Mouse (Mus musculus) lung, embryonic 16.5 days (tissue): ENCODE results near the gene Tnfrsf8. TPM values are rescaled to one million over a fixed set of nuclear protein-coding genes. Genes with fewer than 3 reads are reported as not detected.

Experiments
- ATAC-seq: fragments of 200-750 bp; cut with Nextera tagmentation; 2 replicates; pipeline ENCODE4 v1.8.0; 2017; ENCODE audit warnings: low read depth, mild to moderate bottlenecking, moderate library complexity
- H3K27ac ChIP-seq: fragments of 300-500 bp; sonication (generic); 2 replicates; pipeline ENCODE4 v1.5.1; 2014; ENCODE audit warnings: mild to moderate bottlenecking, control low read depth, low read length
- H3K27me3 ChIP-seq: fragments of 300-500 bp; sonication (generic); 2 replicates; pipeline ENCODE4 v1.6.1; 2014; ENCODE audit warnings: low read depth, low read length, mixed read lengths; ENCODE audit not compliant: control insufficient read depth, insufficient read depth
- H3K36me3 ChIP-seq: fragments of 300-500 bp; sonication (generic); 2 replicates; pipeline ENCODE4 v1.6.1; 2014; ENCODE audit warnings: low read length; ENCODE audit not compliant: control insufficient read depth, insufficient read depth
- H3K4me1 ChIP-seq: fragments of 300-500 bp; sonication (generic); replicated peaks from 2 replicates; pipeline ENCODE4 v1.6.1; 2014; ENCODE audit warnings: low read length, mixed read lengths; ENCODE audit not compliant: control insufficient read depth, insufficient read depth
- H3K4me2 ChIP-seq: fragments of 300-500 bp; sonication (generic); 2 replicates; pipeline ENCODE4 v1.6.1; 2014; ENCODE audit warnings: low read depth, low read length, control low read depth
- H3K4me3 ChIP-seq: fragments of 300-500 bp; sonication (generic); 2 replicates; pipeline ENCODE4 v1.5.1; 2014; ENCODE audit warnings: mild to moderate bottlenecking, low read length, control low read depth
- H3K9ac ChIP-seq: fragments of 300-500 bp; sonication (generic); 2 replicates; pipeline ENCODE4 v1.6.1; 2014; ENCODE audit warnings: low read length, control low read depth
- H3K9me3 ChIP-seq: fragments of 300-500 bp; sonication (generic); 2 replicates; pipeline ENCODE4 v1.6.1; 2016; ENCODE audit warnings: low read length; ENCODE audit not compliant: control insufficient read depth
- WGBS: fragments of 180-500 bp; shearing (Covaris S2); extraction: QIAGEN DNeasy Blood & Tissue Kit; methylation state at CpG from one replicate; pipeline ENCODE4 v1.1.7; 2014; 5-methylcytosine and 5-hydroxymethylcytosine counted together
- polyA plus RNA-seq: library from polyadenylated mRNA; unstranded; fragments of >200 nt; fragmentation: Nextera tagmentation; extraction: Ambion mirVana; gene quantifications from 2 replicates; pipeline ENCODE4 v1.2.1, GENCODE M21; 2015

The Tnfrsf8 gene
- polyA plus RNA-seq, 1 experiment from 2014 or later: 0.33 TPM

DNA sequence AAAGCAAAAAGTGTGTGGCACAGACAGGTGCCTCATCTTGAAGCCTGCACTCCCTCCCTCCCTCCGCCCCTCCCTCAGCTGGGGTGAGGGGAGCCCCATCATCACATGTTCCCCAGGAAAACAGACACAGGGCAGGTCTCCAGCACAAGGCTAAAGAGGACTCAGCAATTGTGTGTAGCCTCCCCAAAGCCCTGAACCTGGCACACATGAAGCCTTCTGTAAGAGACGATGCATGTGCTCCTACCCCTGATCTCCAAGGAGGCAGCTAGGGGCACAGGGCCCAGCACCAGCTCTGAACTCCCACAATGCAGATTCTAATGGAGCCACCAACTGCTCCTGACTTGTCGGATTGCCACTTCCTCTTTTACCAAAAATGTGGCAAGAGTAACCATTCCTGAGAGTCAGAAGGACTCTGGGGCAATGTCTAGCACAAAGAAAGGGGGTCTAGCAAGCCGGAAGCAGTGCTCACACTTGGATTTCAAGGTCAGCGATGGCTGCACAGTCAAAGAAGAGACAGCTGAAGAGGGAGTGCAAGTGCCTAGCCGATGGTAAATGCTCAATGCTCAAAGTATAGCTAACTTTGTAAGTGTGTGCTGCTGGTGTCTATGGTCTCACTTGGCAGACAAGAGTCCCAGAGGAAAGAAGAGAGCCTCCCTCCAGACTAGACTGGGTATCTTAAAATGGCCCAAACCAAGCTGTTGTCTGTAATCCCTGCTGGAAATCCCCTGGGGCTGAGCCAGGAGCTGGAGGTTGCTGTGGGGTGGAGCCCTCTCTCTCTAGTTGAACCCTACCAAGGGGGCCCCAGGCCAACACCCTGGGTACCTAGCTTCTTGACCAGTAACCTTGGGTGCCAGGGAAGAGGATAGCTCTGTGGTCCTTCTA, 38.4 kb downstream of the Tnfrsf8 start:
- Histone ChIP-seq H3K36me3 (no peaks in the 10 kb centered on the region), H3K4me3 (no peak overlapping the region), H3K4me1 (no peaks in the 10 kb centered on the region), H3K4me2 (no peak overlapping the region), H3K27ac (no peak overlapping the region), H3K9ac (no peak overlapping the region), H3K9me3 (peaks cover 3% of the 10 kb centered on the region; the same call in 1 of the 2 replicates), H3K27me3 (no peaks in the 10 kb centered on the region)
- WGBS: 76% methylated on average over 6 of the region's 6 CpGs
- no peak for ATAC-seq

DNA sequence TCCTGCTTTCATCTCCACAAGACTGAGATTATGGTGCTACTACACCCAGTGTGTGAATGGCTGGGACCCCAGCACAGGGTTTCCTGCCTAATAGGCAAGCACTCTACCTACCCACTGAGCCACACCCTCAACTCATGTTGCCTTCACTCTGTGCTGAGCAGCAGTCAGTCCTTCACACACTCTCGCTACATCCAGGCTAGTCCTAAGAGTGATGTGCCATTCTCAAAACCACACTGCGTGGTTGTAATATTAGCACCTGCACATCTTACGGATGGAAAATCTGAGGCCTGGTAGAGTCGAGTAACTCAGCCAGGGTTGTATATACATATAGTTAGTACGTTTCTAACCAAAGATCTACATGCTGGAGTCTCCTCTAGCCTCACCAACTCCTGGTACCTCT, 40.1 kb downstream of the Tnfrsf8 start:
- Histone ChIP-seq H3K27ac (no peak overlapping the region), H3K9ac (no peak overlapping the region), H3K27me3 (no peaks in the 10 kb centered on the region), H3K9me3 (peaks cover 3% of the 10 kb centered on the region; the same call in 1 of the 2 replicates), H3K4me3 (no peak overlapping the region), H3K36me3 (no peaks in the 10 kb centered on the region), H3K4me1 (no peaks in the 10 kb centered on the region), H3K4me2 (no peak overlapping the region)
- WGBS: 90% methylated on average over 5 of the region's 5 CpGs
- ATAC-seq: no peak

DNA sequence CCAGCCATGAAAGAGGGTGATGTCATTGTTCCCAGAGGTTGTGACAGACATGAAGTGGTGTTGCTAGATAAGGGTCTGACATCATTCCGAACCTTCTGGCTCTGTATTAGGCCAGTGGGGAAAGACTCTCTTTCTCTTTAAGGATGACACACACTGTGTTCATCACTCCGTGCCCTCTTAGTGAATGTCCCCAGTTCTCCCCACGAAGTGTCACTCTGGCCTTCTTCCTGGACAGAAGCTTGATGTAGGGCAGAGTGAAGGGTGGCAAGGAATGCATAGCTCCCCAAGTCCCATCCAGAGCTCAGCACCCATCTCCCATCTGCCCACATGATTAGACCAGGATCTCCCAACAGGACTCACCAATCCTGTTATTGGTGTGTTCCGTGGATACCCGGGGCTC, 41.0 kb downstream of the Tnfrsf8 start:
- WGBS: 76% methylated on average over 5 of the region's 5 CpGs

DNA sequence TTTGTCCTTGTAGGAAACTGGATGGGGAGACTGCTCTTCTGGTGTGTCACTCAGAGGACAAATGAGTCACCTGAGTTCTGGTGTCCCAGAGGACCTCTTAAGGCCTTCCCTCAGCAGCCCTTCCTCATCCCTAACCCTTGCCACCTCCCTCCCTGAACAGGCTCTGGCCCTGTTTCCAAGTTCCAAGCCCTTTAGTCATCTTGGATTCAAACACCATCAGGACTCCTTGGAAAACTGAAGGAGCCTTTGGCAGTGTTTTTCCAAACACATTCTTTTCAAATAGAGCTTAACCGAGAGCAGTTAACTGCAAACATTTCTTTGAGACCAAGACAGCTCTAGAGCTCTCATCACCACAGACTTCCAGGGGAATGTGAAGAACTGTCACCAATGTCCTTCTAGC, 42.2 kb downstream of the Tnfrsf8 start:
- Histone ChIP-seq H3K36me3 (no peaks in the 10 kb centered on the region), H3K4me2 (no peak overlapping the region), H3K9me3 (no peaks in the 10 kb centered on the region), H3K4me1 (peaks cover 5% of the 10 kb centered on the region), H3K27me3 (no peaks in the 10 kb centered on the region), H3K9ac (no peak overlapping the region), H3K4me3 (no peak overlapping the region), H3K27ac (no peak overlapping the region)
- peak; percentile 46 for ATAC-seq
- 38% methylated on average over 1 of the region's 1 CpGs for WGBS

More for the DNA sequence above, 41.0 kb downstream of the Tnfrsf8 start:
- Histone ChIP-seq H3K9me3 (no peaks in the 10 kb centered on the region), H3K27ac (no peak overlapping the region), H3K36me3 (no peaks in the 10 kb centered on the region), H3K27me3 (no peaks in the 10 kb centered on the region), H3K9ac (no peak overlapping the region), H3K4me2 (no peak overlapping the region), H3K4me1 (no peaks in the 10 kb centered on the region), H3K4me3 (no peak overlapping the region)
- no peak for ATAC-seq

DNA sequence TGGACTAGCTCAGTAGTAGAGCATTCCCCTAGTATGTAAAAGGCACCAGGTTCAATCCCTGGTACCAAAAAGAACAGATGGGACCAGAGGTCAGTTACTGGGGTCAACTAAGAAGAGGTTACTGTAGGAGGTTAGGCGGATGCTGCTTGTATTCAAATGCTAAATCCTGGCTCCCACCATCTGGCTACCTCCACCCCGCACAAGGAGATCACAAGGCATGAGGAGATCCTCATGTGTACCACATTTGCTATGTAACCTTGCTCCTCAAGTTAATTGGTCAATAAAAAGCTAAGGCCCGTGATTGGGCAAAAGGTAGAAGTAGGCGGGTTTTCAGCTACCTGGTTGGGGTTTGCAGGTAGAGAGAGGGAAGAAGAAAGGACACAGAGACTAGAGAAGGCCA, 43.3 kb downstream of the Tnfrsf8 start:
- Histone ChIP-seq H3K4me3 (no peak overlapping the region), H3K4me1 (peaks cover 11% of the 10 kb centered on the region), H3K27ac (no peak overlapping the region), H3K4me2 (no peak overlapping the region), H3K9me3 (no peaks in the 10 kb centered on the region), H3K9ac (no peak overlapping the region), H3K36me3 (no peaks in the 10 kb centered on the region), H3K27me3 (no peaks in the 10 kb centered on the region)
- 78% methylated on average over 4 of the region's 4 CpGs for WGBS
- no peak for ATAC-seq

DNA sequence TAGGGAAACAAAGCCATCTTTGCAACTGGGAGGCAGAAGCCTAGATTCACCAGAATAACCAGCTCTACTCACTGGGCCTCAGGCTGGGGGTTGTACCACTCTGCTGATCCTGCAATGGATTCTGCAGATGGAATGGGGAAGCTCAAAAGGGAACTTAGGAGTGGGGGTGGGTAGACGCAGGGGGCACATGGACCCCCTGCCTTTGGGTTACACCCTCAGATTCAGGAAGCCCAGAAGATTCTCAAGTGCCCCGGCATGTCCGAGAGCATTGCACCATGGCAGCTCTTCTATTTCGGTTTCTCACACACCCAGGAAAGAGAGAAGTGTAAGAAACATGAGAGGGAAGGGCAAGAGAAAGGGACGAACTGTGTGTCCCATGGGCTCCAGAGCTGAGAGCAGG, 44.8 kb downstream of the Tnfrsf8 start:
- 79% methylated on average over 5 of the region's 5 CpGs for WGBS
- no peak overlapping the region for H3K4me2 ChIP-seq
- H3K9me3 ChIP-seq: no peaks in the 10 kb centered on the region
- peaks cover 12% of the 10 kb centered on the region for H3K4me1 ChIP-seq
- H3K27ac ChIP-seq: no peak overlapping the region
- H3K27me3 ChIP-seq: no peaks in the 10 kb centered on the region
- no peaks in the 10 kb centered on the region for H3K36me3 ChIP-seq
- no peak overlapping the region for H3K9ac ChIP-seq
- no peak overlapping the region for H3K4me3 ChIP-seq
- ATAC-seq: no peak

DNA sequence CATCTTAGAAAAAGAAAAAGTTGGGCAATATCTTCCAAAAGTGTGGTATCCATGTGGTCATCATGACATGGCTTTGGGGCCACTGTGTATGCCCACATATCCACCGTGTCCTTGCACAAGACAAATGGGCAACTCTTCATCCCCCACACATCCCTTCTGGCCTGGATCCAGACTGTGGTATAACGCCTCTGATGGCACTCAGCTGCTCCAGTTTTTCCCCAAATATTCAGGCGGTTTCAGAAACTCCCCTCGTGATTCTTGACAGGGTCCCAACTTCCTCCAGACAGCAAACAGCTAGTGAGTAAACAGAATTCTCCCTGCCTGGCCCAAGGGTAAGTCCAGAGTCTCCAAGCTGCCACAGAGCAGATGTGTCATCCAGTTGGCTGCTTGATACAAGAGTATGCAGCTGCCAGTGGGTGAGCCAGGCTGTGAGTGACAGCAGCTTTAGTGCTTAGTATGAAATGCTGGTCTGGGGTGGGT, 47.3 kb downstream of the Tnfrsf8 start:
- H3K4me1 ChIP-seq: peaks cover 12% of the 10 kb centered on the region
- H3K4me2 ChIP-seq: no peak overlapping the region
- H3K4me3 ChIP-seq: no peak overlapping the region
- H3K27me3 ChIP-seq: no peaks in the 10 kb centered on the region
- H3K36me3 ChIP-seq: no peaks in the 10 kb centered on the region
- H3K9ac ChIP-seq: no peak overlapping the region
- 26% methylated on average over 4 of the region's 4 CpGs for WGBS
- no peaks in the 10 kb centered on the region for H3K9me3 ChIP-seq
- no peak overlapping the region; the same call in none of the 2 replicates for H3K27ac ChIP-seq
- ATAC-seq: peak; percentile 86

DNA sequence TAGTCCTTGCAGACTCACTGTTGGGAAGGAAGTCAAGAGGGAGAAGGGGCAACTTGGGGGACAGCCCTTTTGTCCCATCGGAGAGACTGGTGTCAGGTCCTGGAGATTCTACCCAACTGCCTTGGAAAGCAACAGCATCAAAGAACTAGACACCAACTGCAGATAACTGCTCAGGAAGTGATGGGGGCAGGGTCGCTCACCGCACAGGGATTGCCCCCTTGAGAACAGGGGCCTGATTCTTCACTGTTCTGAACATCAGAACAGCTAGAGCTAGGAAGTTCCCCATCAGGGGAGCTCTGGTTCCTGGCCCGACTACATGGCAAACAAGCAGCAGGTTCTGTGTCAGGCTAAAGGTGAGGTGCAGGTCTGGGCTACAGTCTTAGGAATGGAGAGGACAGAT, 48.5 kb downstream of the Tnfrsf8 start:
- Histone ChIP-seq H3K27ac (no peak overlapping the region), H3K9ac (no peak overlapping the region), H3K36me3 (no peaks in the 10 kb centered on the region), H3K27me3 (no peaks in the 10 kb centered on the region), H3K9me3 (no peaks in the 10 kb centered on the region), H3K4me1 (peaks cover 12% of the 10 kb centered on the region), H3K4me3 (no peak overlapping the region), H3K4me2 (no peak overlapping the region)
- WGBS: 69% methylated on average over 4 of the region's 4 CpGs
- ATAC-seq: no peak

DNA sequence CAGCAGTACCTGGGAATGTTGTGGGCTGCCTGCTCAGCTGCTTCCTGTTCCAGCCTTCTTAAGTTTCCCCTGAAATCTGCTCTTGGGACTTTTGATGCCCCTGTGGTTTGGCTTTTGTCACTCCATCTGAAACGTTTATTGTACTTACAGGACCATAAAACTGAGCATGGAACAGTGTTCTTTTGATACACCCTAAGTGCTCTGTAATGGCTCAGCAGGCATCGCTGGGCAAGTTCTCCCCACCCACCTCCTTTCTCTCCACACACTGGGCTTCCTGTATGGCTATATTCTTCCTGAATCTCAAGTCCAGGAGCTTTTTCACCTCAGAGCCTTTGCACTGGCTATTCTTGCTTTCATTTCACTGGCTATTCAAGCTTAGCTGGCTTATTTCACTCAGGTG, 50.2 kb downstream of the Tnfrsf8 start:
- no peaks in the 10 kb centered on the region for H3K9me3 ChIP-seq
- H3K9ac ChIP-seq: no peak overlapping the region
- H3K4me2 ChIP-seq: no peak overlapping the region
- no peak overlapping the region for H3K27ac ChIP-seq
- WGBS: 33% methylated on average over 2 of the region's 2 CpGs
- H3K4me1 ChIP-seq: peaks cover 12% of the 10 kb centered on the region
- no peaks in the 10 kb centered on the region for H3K36me3 ChIP-seq
- no peaks in the 10 kb centered on the region for H3K27me3 ChIP-seq
- ATAC-seq: no peak
- H3K4me3 ChIP-seq: no peak overlapping the region
